Mouse (Mus musculus) monocyte, adult 2 months (primary cell): Measurements from ENCODE around the gene G3bp2.

Experiments used
- DNase-seq, 2 experiments: peaks; one replicate each; pipeline ENCODE4 v3.0.0; 2022; ENCODE audit warnings: low spot score in 2 of 2, low read depth in 1 of 2

The G3bp2 gene

GRCm38 (mm10) chr5:92019960-92020359 lies 63.6 kb downstream of the G3bp2 start:
- DNase-seq, result no peak

- DNase-seq, result no peak
These were observed 71.8 kb downstream of the G3bp2 start for GRCm38 (mm10) chr5:92011756-92012155.

GRCm38 (mm10) chr5:92009827-92010226 lies 73.7 kb downstream of the G3bp2 start:
- no peak for DNase-seq

- peak in 1 of 2 experiments; percentile 4 for DNase-seq
These were observed 80.5 kb downstream of the G3bp2 start for GRCm38 (mm10) chr5:92003011-92003410.
